Mouse (Mus musculus) lung, embryonic 16.5 days (tissue): ENCODE results near the gene Dnmbp. TPM values are rescaled to one million over a fixed set of nuclear protein-coding genes. Genes with fewer than 3 reads are reported as not detected.

Experiments
- ATAC-seq: fragments of 200-750 bp; cut with Nextera tagmentation; 2 replicates; pipeline ENCODE4 v1.8.0; 2017; ENCODE audit warnings: low read depth, mild to moderate bottlenecking, moderate library complexity
- H3K27ac ChIP-seq: fragments of 300-500 bp; sonication (generic); 2 replicates; pipeline ENCODE4 v1.5.1; 2014; ENCODE audit warnings: mild to moderate bottlenecking, control low read depth, low read length
- H3K27me3 ChIP-seq: fragments of 300-500 bp; sonication (generic); 2 replicates; pipeline ENCODE4 v1.6.1; 2014; ENCODE audit warnings: low read depth, low read length, mixed read lengths; ENCODE audit not compliant: control insufficient read depth, insufficient read depth
- H3K36me3 ChIP-seq: fragments of 300-500 bp; sonication (generic); 2 replicates; pipeline ENCODE4 v1.6.1; 2014; ENCODE audit warnings: low read length; ENCODE audit not compliant: control insufficient read depth, insufficient read depth
- H3K4me1 ChIP-seq: fragments of 300-500 bp; sonication (generic); replicated peaks from 2 replicates; pipeline ENCODE4 v1.6.1; 2014; ENCODE audit warnings: low read length, mixed read lengths; ENCODE audit not compliant: control insufficient read depth, insufficient read depth
- H3K4me2 ChIP-seq: fragments of 300-500 bp; sonication (generic); 2 replicates; pipeline ENCODE4 v1.6.1; 2014; ENCODE audit warnings: low read depth, low read length, control low read depth
- H3K4me3 ChIP-seq: fragments of 300-500 bp; sonication (generic); 2 replicates; pipeline ENCODE4 v1.5.1; 2014; ENCODE audit warnings: mild to moderate bottlenecking, low read length, control low read depth
- H3K9ac ChIP-seq: fragments of 300-500 bp; sonication (generic); 2 replicates; pipeline ENCODE4 v1.6.1; 2014; ENCODE audit warnings: low read length, control low read depth
- H3K9me3 ChIP-seq: fragments of 300-500 bp; sonication (generic); 2 replicates; pipeline ENCODE4 v1.6.1; 2016; ENCODE audit warnings: low read length; ENCODE audit not compliant: control insufficient read depth
- WGBS: fragments of 180-500 bp; shearing (Covaris S2); extraction: QIAGEN DNeasy Blood & Tissue Kit; methylation state at CpG from one replicate; pipeline ENCODE4 v1.1.7; 2014; 5-methylcytosine and 5-hydroxymethylcytosine counted together
- polyA plus RNA-seq: library from polyadenylated mRNA; unstranded; fragments of >200 nt; fragmentation: Nextera tagmentation; extraction: Ambion mirVana; gene quantifications from 2 replicates; pipeline ENCODE4 v1.2.1, GENCODE M21; 2015

Gene Dnmbp
- polyA plus RNA-seq, 1 experiment from 2014 or later = 22.1 TPM

DNA sequence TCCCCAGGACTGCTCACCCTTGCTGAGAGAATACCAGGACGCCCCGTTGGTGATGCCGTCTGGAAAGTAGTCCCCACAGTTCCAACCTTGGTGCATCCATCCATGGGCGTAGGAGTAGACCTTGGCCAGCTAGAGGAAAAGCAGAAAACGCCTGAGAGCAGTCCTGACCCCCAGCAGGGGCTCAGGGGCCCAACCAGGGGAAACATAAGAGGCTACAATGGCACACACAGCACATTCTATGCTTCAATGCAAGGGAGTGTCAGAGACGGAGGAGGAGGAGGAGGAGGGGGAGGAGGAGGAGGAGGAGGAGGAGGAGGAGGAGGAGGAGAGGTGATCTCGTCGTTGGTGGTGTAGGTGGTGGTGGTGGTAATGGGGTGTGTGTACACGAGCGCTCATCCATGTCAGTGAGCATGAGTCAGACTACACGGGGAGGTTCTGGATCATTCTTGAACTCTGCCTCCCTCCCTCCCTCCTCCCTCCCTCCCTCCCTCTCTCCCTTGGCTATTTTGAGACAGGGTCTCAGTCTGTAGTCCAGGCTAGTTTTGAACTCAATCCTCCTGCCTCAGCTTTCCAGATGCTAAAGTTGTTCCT is 28.5 kb upstream of the Dnmbp start:
- Histone ChIP-seq H3K27ac (no peak overlapping the region), H3K36me3 (no peaks in the 10 kb centered on the region), H3K9ac (no peak overlapping the region), H3K9me3 (no peaks in the 10 kb centered on the region), H3K4me3 (no peak overlapping the region), H3K27me3 (no peaks in the 10 kb centered on the region), H3K4me1 (no peaks in the 10 kb centered on the region), H3K4me2 (no peak overlapping the region)
- 0 out of 2 replicates have a peak, but pooled peaks have one; percentile 34 for ATAC-seq
- 55% methylated on average over 10 of the region's 11 CpGs for WGBS

DNA sequence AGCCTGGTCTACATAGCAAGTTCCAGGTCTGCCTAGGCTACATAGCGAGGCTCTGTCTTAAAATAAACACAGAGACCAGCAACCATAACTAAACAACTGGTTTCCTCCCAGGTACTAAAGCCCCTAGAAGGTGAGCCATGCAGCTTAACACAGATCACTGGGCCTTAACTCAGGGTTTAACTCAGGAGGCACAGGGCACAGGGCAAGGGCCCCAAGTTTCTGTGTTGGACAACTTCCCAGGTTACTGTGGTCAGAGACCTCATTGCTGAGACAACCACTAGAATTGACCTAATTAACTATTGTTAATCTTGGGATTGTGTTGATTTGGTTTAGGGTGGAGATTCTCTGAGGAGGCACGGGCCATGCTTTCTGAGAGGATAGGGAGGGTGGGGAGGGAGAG is 26.5 kb upstream of the Dnmbp start:
- Histone ChIP-seq H3K36me3 (no peaks in the 10 kb centered on the region), H3K27me3 (no peaks in the 10 kb centered on the region), H3K9me3 (no peaks in the 10 kb centered on the region), H3K27ac (no peak overlapping the region), H3K4me3 (no peak overlapping the region), H3K4me1 (no peaks in the 10 kb centered on the region), H3K9ac (no peak overlapping the region), H3K4me2 (no peak overlapping the region)
- WGBS = 62% methylated on average over 2 of the region's 2 CpGs
- no peak for ATAC-seq

GRCm38 (mm10) chr19:43965496-43966085 is 25.6 kb upstream of the Dnmbp start:
- Histone ChIP-seq H3K4me3 (no peak overlapping the region), H3K27ac (no peak overlapping the region)

DNA sequence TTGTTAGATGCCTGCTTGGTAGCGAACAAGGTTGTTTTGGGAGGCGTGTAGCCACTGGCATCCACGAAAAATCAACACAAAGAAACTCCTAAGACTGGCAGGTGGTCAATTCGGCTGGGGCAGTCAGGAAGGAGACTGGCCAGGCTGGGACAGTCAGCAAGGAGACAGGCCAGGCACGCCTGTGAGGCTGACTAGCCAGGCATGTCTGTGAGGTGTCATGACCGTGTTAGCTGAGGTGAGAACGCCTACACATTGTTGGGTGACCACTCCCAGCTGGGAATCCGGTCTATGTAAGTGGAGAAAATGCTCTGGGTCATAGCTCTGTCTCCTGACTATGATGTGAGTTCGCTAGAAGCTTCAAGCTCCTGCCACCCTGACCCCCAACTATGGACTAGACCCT is 22.8 kb upstream of the Dnmbp start:
- Histone ChIP-seq H3K27me3 (no peaks in the 10 kb centered on the region), H3K9me3 (no peaks in the 10 kb centered on the region), H3K4me2 (no peak overlapping the region), H3K36me3 (no peaks in the 10 kb centered on the region), H3K9ac (no peak overlapping the region), H3K27ac (no peak overlapping the region), H3K4me3 (no peak overlapping the region), H3K4me1 (peaks cover 3% of the 10 kb centered on the region; the same call in 1 of the 2 replicates)
- 64% methylated on average over 9 of the region's 9 CpGs for WGBS
- no peak for ATAC-seq

More at GRCm38 (mm10) chr19:43965496-43966085, 25.6 kb upstream of the Dnmbp start:
- Histone ChIP-seq H3K4me2 (no peak overlapping the region), H3K9me3 (no peaks in the 10 kb centered on the region), H3K4me1 (no peaks in the 10 kb centered on the region), H3K27me3 (no peaks in the 10 kb centered on the region), H3K36me3 (no peaks in the 10 kb centered on the region), H3K9ac (no peak overlapping the region)
- 68% methylated on average over 11 of the region's 11 CpGs for WGBS
- ATAC-seq = no peak

- H3K27ac ChIP-seq = no peak overlapping the region
- WGBS = 86% methylated on average over 2 of the region's 2 CpGs
- no peaks in the 10 kb centered on the region for H3K9me3 ChIP-seq
- no peak for ATAC-seq
- H3K4me1 ChIP-seq = peaks cover 8% of the 10 kb centered on the region
- H3K4me2 ChIP-seq = no peak overlapping the region
- no peaks in the 10 kb centered on the region for H3K27me3 ChIP-seq
- no peaks in the 10 kb centered on the region for H3K36me3 ChIP-seq
- H3K4me3 ChIP-seq = no peak overlapping the region
- no peak overlapping the region for H3K9ac ChIP-seq
These were observed 21.2 kb upstream of the Dnmbp start for GRCm38 (mm10) chr19:43961185-43961584.

DNA sequence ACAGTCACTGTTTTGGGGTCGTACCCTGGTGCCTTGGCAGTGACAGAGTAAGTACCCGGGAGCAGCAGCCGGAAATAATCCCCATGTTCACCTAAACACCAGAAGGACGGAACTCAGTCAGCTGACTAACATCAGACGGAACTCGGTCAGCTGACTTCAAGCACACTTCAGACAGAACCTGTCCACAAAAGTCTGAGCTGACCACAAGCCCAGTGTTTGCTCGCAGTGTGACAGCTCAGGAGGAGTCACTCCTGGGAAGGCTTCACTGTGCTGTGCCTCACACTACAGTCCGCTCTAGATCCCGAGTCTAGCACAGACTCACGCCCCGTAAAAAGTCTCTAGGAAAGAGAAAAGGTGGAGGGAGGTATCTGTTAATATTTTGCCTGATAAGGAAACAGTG is 20.0 kb upstream of the Dnmbp start:
- 58% methylated on average over 11 of the region's 11 CpGs for WGBS
- H3K36me3 ChIP-seq = no peaks in the 10 kb centered on the region
- no peaks in the 10 kb centered on the region for H3K27me3 ChIP-seq
- no peak overlapping the region for H3K4me2 ChIP-seq
- H3K9me3 ChIP-seq = no peaks in the 10 kb centered on the region
- H3K4me1 ChIP-seq = peaks cover 8% of the 10 kb centered on the region
- H3K9ac ChIP-seq = no peak overlapping the region; the same call in 1 of the 2 replicates
- ATAC-seq = no peak
- H3K4me3 ChIP-seq = no peak overlapping the region
- H3K27ac ChIP-seq = no peak overlapping the region

- Histone ChIP-seq H3K4me3 (no peak overlapping the region), H3K4me1 (peaks cover 8% of the 10 kb centered on the region), H3K27me3 (no peaks in the 10 kb centered on the region), H3K4me2 (no peak overlapping the region), H3K27ac (no peak overlapping the region), H3K9ac (no peak overlapping the region), H3K36me3 (no peaks in the 10 kb centered on the region), H3K9me3 (no peaks in the 10 kb centered on the region)
- ATAC-seq = peak; percentile 34; the same call in 1 of the 2 replicates
- WGBS = 23% methylated on average over 2 of the region's 2 CpGs
These were observed 19.2 kb upstream of the Dnmbp start for GRCm38 (mm10) chr19:43959162-43959561.

- Histone ChIP-seq H3K36me3 (no peaks in the 10 kb centered on the region), H3K9ac (no peak overlapping the region), H3K4me2 (no peak overlapping the region), H3K4me3 (no peak overlapping the region), H3K9me3 (no peaks in the 10 kb centered on the region), H3K27ac (peak overlapping the region; percentile 47), H3K4me1 (peaks cover 8% of the 10 kb centered on the region), H3K27me3 (no peaks in the 10 kb centered on the region)
- WGBS = 60% methylated on average over 4 of the region's 4 CpGs
- no peak; the same call in 1 of the 2 replicates for ATAC-seq
These were observed 17.9 kb upstream of the Dnmbp start for GRCm38 (mm10) chr19:43957881-43958280.

- no peaks in the 10 kb centered on the region for H3K9me3 ChIP-seq
- H3K4me2 ChIP-seq = no peak overlapping the region
- ATAC-seq = peak; percentile 82
- H3K4me3 ChIP-seq = no peak overlapping the region
- 18% methylated on average over 4 of the region's 4 CpGs for WGBS
- no peak overlapping the region for H3K9ac ChIP-seq
- H3K27me3 ChIP-seq = no peaks in the 10 kb centered on the region
- no peaks in the 10 kb centered on the region for H3K36me3 ChIP-seq
- peaks cover 8% of the 10 kb centered on the region for H3K4me1 ChIP-seq
- no peak overlapping the region for H3K27ac ChIP-seq
These were observed 17.4 kb upstream of the Dnmbp start for GRCm38 (mm10) chr19:43957402-43957801.
